Mouse (Mus musculus): ENCODE measurements around the gene Parva.

DNA sequence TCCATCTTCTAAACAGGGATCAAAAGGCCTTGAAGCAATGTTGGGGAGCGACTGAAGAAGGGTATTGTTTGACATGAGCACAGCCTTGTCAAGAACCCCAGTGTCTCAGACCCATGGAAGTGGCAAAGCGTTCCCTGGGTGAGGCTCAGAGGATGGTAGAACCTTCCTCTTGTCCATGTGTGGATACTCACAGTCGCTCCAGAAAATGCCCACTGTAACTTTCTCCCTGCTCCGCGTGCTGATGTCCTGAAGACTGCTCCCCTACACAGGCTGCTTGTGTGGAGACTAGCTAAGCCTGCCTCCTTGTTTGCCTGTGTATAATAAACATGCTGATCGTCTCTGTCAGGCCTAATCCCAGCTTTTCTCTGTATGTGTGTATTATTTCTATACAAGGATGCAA, 27.1 kb downstream of the Parva start:
- no peak for TF ChIP-seq CTCF (IDR thresholded peaks at IDR 0.05)
- no peak for TF ChIP-seq EP300 (IDR thresholded peaks at IDR 0.05)
